Mouse (Mus musculus) layer of hippocampus, postnatal 36 days (tissue): ENCODE data around the gene Gadl1. TPM values are rescaled to one million over a fixed set of nuclear protein-coding genes. Genes with fewer than 3 reads are reported as not detected.

Experiments
- DNase-seq, 2 experiments: peaks; one replicate each; pipeline ENCODE4 v3.0.0; 2022
- total RNA-seq, 2 experiments: library from RNA; stranded (reverse); gene quantifications; 2 replicates each; pipeline ENCODE4 v1.2.3; 2021

Gene Gadl1
- total RNA-seq, 2 experiments from 2014 or later: 0.23 to 0.65 TPM

- no peak for DNase-seq
These were observed 28.7 kb downstream of the Gadl1 start for GRCm38 (mm10) chr9:115937915-115938314.

- no peak for DNase-seq
These were observed 30.2 kb downstream of the Gadl1 start for GRCm38 (mm10) chr9:115939420-115939819.

GRCm38 (mm10) chr9:115941171-115941570, 31.9 kb downstream of the Gadl1 start:
- no peak for DNase-seq

DNA sequence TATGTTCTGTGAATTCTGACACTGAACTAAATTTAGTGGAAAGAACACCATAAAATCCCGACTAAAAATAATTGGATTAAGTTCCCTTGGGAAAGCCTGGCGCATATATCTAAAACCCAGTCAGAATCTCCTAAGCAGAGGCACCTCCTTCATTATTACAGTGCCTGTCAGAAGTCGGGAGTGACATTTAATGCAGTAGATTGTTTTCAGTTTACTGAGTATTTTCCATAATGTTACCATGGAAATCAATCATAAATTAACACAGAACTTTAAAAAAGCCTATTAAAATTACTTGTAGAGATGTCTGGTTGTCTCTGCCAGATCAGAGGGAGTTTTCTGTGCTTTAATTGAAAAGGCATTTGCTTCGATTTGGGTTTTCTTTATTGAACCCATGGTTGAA, 33.2 kb downstream of the Gadl1 start:
- DNase-seq: no peak

- peak; percentile 34 to 35 for DNase-seq
These were observed 33.7 kb downstream of the Gadl1 start for GRCm38 (mm10) chr9:115942989-115943388.

- no peak for DNase-seq
These were observed 34.5 kb downstream of the Gadl1 start for GRCm38 (mm10) chr9:115943577-115944320.

- no peak for DNase-seq
These were observed 55.8 kb downstream of the Gadl1 start for GRCm38 (mm10) chr9:115965056-115965455.

DNA sequence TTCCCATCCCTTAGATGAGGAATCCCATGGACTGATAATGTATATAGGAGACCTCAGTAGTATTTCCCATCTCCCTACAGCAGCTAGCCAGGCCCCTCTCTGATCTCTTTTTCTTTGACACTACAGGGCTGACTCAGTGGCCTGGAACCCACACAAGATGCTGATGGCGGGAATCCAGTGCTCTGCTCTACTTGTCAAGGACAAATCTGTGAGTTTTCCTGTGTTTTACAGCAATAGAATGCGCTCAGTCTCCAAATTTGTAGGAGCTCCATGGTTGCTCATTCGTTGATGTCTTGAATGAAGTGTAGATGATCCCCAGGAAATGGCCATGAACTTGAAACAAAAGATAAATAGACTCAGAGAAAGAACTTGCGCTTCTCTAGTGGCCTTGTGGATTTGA, 56.9 kb downstream of the Gadl1 start:
- no peak for DNase-seq

DNA sequence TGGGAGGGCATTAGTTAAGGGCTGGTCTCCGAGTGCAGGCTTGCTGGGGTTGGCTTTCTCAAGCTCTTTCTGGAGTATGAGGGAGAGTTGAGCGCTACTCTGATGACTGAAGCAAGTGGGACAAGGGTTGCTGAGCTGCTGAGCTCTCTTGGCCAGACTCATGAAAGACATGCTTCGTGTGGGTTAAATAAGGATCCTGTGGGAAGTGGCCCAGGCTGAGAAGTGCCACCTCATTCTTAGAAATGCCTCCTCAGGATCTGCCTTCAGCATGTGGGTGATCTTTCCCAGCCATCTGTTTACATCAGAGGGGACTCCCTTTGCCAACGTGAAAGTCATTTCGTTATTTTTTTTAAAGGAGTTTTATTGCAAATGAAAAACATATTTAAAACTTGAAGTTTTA, 57.5 kb downstream of the Gadl1 start:
- peak in 1 of 2 experiments; percentile 9 for DNase-seq

DNA sequence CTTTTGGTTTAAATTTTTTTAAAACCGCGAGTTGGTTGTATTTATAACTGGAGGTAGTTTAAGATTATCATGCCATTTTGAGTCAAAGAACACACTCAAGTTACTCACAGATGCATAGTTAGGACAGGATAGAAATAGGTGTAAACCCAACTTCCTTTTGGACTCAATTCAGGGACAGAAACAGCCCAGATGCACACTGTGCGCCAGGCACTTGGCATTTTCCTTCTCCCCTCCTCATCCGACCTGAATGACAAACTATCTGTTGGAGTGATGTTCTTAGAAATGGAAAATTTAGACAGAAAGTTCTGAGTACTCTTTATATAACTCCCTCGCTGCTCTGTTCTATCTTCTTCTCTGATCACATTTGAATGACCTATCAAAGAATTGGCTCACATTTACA, 58.4 kb downstream of the Gadl1 start:
- DNase-seq: no peak

DNA sequence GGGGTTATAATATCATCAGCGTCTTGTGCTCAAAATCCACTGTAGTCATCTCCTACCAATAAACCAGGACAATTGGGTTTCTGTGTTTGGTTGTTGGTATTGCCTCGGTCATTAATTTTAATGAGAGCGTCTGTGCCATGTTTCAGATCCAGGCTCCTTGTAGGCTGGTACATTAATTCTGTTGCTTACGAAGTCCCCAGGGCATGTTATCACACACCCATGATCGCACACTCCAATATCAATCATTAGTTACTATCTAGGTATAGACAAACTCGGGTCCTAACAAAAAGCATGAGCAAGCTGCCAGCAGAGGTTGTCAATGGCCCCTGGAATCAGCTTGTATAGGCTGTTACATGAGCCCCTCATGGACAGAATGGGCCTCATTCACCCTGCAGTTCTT, 67.6 kb downstream of the Gadl1 start:
- no peak for DNase-seq

- DNase-seq: no peak
These were observed 68.5 kb downstream of the Gadl1 start for GRCm38 (mm10) chr9:115977598-115978240.

DNA sequence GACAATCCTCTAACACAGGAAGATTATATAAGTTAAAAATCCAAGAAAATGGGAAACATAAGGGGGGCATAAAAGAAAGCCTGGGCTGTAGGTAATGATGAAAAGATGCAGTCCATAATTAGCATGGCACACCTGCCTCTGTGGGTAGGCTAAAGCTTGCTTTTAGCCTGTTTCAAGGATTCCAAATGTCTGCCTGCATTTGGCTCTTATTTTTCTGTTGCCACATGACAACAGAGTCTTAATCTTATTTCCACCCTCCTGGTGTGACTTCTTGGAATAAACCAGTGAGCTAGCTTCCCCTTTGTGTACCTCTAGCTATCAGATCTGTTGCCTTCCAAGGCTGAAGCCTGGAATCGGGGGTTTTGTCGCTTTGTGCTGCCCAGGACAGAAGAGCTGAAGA, 69.2 kb downstream of the Gadl1 start:
- DNase-seq: no peak

GRCm38 (mm10) chr9:115990661-115991060, 81.4 kb downstream of the Gadl1 start:
- no peak for DNase-seq

DNA sequence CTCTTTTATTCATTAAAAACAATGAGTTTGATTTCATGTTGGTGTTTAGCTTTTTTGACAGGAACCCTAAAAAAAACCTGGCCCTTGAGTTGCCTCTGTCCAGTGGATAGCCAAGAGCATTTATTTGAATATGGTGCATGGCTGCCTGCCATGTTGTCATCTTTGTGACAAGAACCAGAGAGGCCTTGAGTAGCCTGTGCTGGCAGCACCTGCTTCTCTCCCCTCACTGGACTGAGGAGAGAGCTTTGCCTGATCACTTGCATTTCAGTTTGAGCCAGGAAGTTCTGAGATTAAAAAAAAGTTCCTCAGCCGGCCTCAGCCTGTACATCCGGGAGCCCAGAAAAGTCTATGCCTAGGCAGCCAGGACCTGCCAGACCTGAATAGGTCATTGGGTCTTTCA, 85.5 kb downstream of the Gadl1 start:
- DNase-seq: no peak

GRCm38 (mm10) chr9:115995856-115996560, 86.8 kb downstream of the Gadl1 start:
- DNase-seq: no peak

DNA sequence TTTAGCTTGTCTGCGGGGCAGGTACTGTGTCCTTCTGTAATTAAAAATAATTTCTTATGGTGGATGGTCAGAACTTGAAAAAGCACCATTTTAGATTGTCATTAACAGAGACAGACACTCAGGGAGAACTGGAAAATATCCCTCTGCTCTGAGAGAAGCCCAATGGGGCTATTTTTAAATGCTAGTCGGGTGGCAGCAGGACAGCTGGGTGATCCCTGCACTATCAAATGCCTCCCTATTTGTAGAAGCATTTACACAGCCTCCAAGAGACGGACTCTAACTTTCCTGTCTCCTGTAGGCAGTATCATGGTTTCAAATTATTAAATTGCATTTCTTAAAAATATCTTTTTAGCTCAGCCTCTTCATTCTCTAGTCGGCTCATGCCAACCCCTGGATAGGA, 89.1 kb downstream of the Gadl1 start:
- no peak for DNase-seq

GRCm38 (mm10) chr9:115999361-115999990, 90.2 kb downstream of the Gadl1 start:
- no peak for DNase-seq

DNA sequence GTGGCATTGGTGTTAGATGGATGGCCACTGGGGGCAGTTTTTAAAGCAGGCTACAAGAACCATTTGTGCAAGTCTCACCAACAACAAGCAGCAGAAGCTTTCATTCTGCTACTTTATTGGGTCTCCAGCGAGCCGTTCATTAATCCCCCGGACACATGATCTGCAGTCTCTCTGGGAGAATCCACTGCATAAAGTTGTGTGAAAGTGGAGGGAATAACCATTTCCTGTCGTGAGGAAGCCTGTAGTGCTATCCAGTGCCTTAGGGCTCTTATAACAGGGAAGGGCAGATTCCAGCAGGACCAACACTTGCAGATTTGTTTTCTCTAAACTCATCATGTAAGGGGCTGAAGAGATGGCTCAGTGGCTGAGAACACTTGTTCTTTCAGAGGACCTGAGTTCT, 104.7 kb downstream of the Gadl1 start:
- DNase-seq: no peak

DNA sequence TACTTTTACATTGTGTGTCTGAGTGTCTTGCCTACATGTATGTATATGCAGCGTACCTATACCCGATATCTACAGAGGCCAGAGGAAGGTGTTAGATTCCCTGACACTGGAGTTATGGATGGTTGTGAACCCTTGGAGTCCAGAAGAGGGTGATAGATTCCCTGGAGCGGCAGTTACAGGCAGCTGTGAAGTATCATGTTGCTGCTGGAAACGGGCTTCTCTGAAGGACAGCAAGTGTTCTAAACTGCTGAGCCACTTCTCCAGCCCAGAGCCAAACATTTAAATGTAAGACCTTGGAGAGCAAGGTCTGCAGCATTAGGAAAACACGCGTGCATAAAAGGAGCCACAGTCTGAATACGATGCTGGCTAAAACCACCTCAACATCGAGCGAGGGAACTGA, 107.0 kb downstream of the Gadl1 start:
- no peak for DNase-seq

DNA sequence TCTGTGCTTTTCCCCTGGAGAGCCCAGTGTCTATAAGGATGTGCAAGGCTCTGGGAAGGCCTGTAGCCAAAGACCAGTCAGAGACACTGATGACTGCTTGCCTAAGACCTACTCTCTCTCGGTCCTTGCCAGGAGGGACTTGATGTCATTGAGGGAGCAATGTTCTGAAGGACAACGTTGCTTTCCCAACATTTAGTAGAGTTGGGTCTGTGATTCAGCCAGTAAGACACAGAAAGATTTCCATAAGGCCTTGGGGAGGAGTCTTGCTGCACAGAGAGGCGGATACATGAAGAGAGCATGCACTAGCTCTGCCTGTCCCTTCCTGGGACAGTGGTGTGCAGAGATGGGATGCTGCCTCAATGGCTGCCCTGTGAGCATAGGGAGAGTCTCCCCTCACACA, 107.8 kb downstream of the Gadl1 start:
- DNase-seq: no peak

- no peak for DNase-seq
These were observed 109.3 kb downstream of the Gadl1 start for GRCm38 (mm10) chr9:116018586-116018985.

GRCm38 (mm10) chr9:116025371-116025770, 116.1 kb downstream of the Gadl1 start:
- DNase-seq: no peak
